Mouse (Mus musculus) small intestine, adult 10 weeks (tissue): ENCODE measurements around the gene Zar1l. TPM values are rescaled to one million over a fixed set of nuclear protein-coding genes. Genes with fewer than 3 reads are reported as not detected.

Experiments used
- polyA plus RNA-seq: library from polyadenylated mRNA; stranded (reverse); fragments of 350-450 nt; fragmentation: Illumina TruSeq; extraction: RNeasy Lipid Tissue Mini Kit (QIAGEN cat#74804); gene quantifications from one replicate; pipeline ENCODE4 v1.2.3, GENCODE M21; 2014; ENCODE audit warnings: low replicate concordance

Zar1l gene
- polyA plus RNA-seq: not detected

GRCm38 (mm10) chr5:150518064-150518463, at the start of gene Zar1l:
Gene Zar1l (minus strand): TSS chr5:150518164.

GRCm38 (mm10) chr5:150521937-150522866, 4.2 kb upstream of the Zar1l start, which contains the start of gene Brca2:
Gene Brca2 (plus strand): TSS chr5:150522630.

Other genes with a start within 250 kb of the Zar1l start
- 2.8 TPM for gene Brca2, start 4.5 kb upstream of the Zar1l start, polyA plus RNA-seq
- 39.1 TPM for gene N4bp2l1, start 79.0 kb upstream of the Zar1l start, polyA plus RNA-seq
- 99.0 TPM for gene N4bp2l2, start 148.0 kb upstream of the Zar1l start, polyA plus RNA-seq
- 29.0 TPM for gene Pds5b, start 155.6 kb upstream of the Zar1l start, polyA plus RNA-seq